1 mouse cellular context compared by ENCODE assay signal in genomic region chr17:75551512-75552400, GRCm38 (mm10).
A peak's percentile ranks its signal among the peaks of the same experiment; 100 is the strongest.
TF ChIP-seq lines count a peak whose summit lies in the region.

Fam98a (minus strand) TSS chr17:75551946.

TF ChIP-seq in CH12.LX, 34 proteins besides CTCF, POLR2A, EP300 and RAD21 (continued from another document):
- TF ChIP-seq MAX (IDR thresholded peaks at IDR 0.05; ENCODE audit: low read length): peak; percentile 63; the same call in 1 of the 2 replicates
- TF ChIP-seq JUND (conservative IDR thresholded peaks at IDR 0.05; ENCODE audit: low read depth, low read length): no peak
- no peak for TF ChIP-seq UBTF (IDR thresholded peaks at IDR 0.05; ENCODE audit: low read depth, low read length)
- no peak; the same call in 1 of the 2 replicates for TF ChIP-seq GABPA (IDR thresholded peaks at IDR 0.05; ENCODE audit: insufficient replicate concordance, low read depth, low read length)
- TF ChIP-seq KAT2A (IDR thresholded peaks at IDR 0.05; ENCODE audit: insufficient replicate concordance, low read length): peak; percentile 63; the same call in 1 of the 2 replicates
- TF ChIP-seq JUN (IDR thresholded peaks at IDR 0.05; ENCODE audit: insufficient read depth, low read depth, low read length): no peak
- peak; percentile 62; the same call in 1 of the 2 replicates for TF ChIP-seq MXI1 (IDR thresholded peaks at IDR 0.05; ENCODE audit: low read depth, low read length)
- no peak for TF ChIP-seq MAFK (IDR thresholded peaks at IDR 0.05; ENCODE audit: insufficient replicate concordance, low read length)
- no peak for TF ChIP-seq SMC3 (IDR thresholded peaks at IDR 0.05; ENCODE audit: low read depth, low read length)
- TF ChIP-seq MEF2A (IDR thresholded peaks at IDR 0.05; ENCODE audit: borderline replicate concordance, low read depth, low read length): no peak; the same call in 1 of the 2 replicates
- TF ChIP-seq HCFC1 (IDR thresholded peaks at IDR 0.05; ENCODE audit: low read depth, low read length): peak; percentile 90
